Mouse (Mus musculus) left cerebral cortex, adult 2 months (tissue): ENCODE measurements around the gene Clmn. TPM values are rescaled to one million over a fixed set of nuclear protein-coding genes. Genes with fewer than 3 reads are reported as not detected.
A peak's percentile ranks its signal among the peaks of the same experiment; 100 is the strongest.

Experiments used
- DNase-seq, 2 experiments: peaks; one replicate each; pipeline ENCODE4 v3.0.0; 2021 to 2022; ENCODE audit warnings: low spot score in 2 of 2, mixed read lengths in 1 of 2; ENCODE audit errors: extremely low spot score in 1 of 2
- H3K27ac ChIP-seq: fragments of 200-600 bp; 2 replicates; pipeline ENCODE4 v1.8.1; 2022
- H3K4me3 ChIP-seq: fragments of 200-600 bp; 2 replicates; pipeline ENCODE4 v1.8.1; 2022
- CTCF ChIP-seq: fragments of 200-600 bp; IDR thresholded peaks from 2 replicates; pipeline ENCODE4 v1.8.1; 2022; ENCODE audit warnings: antibody characterized with exemption, mild to moderate bottlenecking, moderate library complexity
- intact Hi-C: fragments of 180-260 bp; cut with DNase I; formaldehyde crosslinking; loops from one replicate; pipeline ENCODE4 v1.15.1; 2025
- total RNA-seq, 2 experiments: library from RNA; stranded (reverse); gene quantifications; 2 replicates each; pipeline ENCODE4 v1.2.3; 2021

Clmn gene
- total RNA-seq, 2 experiments from 2014 or later = 43.1 to 51.7 TPM

DNA sequence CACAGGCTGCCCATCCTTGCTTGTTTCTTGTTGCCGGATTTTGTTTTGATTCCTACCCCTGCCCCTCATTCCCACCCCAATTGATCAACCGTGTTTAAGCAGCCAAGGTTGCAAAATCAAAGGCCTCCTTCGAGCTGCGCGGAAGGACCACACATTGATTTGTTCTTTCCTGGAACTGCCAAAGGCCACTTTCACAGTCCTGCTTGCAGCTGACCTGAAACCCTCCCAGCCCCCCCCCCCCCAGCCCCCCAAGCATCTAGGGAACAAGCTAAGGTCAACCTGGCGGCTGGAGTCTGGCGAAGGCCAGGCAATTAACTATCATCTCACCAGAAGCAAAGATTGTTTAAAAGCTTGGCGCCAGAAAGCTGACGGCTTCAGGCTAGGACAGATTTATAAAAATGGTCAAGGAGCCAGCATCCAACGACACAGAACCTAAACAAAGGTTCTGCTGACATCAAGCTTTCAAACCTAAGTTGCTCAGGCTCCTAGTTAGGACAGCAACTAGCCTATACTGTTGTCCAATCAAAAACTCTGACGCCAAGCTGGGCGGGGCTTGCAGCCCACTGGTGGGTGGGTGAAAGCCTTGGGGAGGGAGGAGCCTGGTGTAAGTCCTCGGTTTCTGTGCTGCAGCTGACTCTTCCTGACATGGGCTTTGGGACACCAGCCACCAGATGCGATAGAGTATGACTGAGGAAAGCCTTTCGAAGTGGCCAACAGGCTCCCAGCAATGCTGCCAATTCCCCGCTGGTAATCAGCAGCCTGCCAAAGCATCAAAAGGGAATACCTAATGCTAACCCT is 13.0 kb downstream of the Clmn start:
- H3K27ac ChIP-seq = peak overlapping the region; percentile 36
- DNase-seq = no peak
- no peak overlapping the region for H3K4me3 ChIP-seq
- no peak for TF ChIP-seq CTCF
- intact Hi-C loops = no loop called here

DNA sequence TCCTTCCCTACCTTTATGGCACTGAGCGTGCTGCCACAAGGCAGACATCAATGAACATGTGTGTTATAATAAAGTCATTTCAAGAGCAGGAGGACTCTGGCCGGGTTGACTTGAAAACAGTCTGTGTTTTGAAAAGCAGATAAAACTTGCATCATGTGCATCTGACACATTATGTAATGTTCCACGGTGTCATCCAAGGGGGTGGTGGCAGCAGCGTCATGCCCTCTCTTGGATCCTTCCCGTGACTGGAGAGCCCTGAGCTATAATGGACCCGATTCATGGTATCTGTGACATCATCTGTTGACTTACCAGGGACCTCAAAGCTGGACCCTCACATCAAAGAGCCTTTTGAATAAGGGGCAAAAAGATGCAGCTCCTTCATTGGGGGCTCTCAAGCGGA is 14.8 kb downstream of the Clmn start:
- H3K27ac ChIP-seq = peak overlapping the region; percentile 61; the same call in 1 of the 2 replicates
- DNase-seq = no peak
- intact Hi-C loops = no loop called here
- TF ChIP-seq CTCF = no peak
- H3K4me3 ChIP-seq = no peak overlapping the region

DNA sequence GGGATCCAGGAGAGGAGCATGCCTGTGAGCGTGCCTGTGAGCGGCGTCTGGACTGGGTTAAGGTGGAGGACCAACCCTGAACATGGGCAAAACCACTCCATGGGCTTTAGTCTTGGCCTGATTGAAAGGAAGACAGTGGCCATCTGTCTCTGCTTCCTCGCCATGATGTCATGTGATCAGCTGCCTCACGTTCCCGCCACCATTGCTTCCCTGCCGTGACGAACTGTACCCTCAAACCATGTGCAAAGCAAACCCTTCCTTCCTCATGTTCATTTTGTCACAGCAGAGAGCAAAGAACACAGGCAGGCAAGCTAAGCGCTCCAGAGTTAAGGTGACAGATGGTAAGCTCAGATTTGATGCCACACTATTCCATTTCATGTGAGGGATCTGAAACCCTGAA is 16.2 kb downstream of the Clmn start:
- intact Hi-C loops = no loop called here

DNA sequence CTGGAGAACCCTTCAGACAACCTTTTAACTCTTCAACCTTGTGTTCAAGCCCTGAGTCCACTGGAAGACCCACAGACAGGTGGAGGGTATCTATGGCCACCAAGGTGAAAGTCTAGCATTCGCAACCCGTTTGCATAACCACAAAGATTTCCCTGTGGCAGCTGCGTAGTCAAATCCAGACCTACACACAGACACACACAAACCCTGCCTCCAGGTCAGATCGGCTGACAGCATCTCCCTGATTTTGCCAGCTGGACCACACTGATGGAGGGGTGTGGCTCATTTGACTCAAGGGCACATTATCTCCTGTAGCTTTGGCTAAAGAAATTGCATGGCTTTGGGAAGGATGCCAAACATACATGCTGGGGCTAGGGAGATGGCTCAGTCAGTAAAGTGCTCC is 17.6 kb downstream of the Clmn start:
- intact Hi-C loops = no loop called here
- TF ChIP-seq CTCF = no peak
- DNase-seq = no peak
- H3K4me3 ChIP-seq = no peak overlapping the region
- H3K27ac ChIP-seq = no peak overlapping the region

More for the DNA sequence above, 16.2 kb downstream of the Clmn start:
- peak overlapping the region; percentile 22; the same call in 1 of the 2 replicates for H3K27ac ChIP-seq
- DNase-seq = no peak
- H3K4me3 ChIP-seq = no peak overlapping the region
- TF ChIP-seq CTCF = no peak

DNA sequence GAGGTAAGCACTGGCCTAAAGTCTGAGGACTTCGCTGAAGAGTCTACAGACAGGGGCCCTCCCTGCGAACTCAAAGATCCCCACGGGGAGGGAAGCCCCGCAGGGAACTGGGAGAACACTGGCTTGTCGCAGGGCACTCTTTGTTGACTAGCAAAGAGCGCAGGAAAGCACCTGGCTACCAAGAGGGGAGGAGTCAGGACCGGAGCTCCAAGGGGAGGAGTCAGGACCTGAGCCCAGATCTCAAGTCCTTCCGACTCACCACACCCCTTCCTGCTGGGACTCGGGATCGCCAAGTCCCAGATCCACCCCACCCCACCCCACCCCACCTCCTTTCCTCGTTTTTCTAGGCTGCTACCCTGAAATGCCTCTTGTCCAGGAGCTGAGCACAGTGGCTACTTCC is 19.2 kb downstream of the Clmn start:
- no peak overlapping the region for H3K4me3 ChIP-seq
- no peak for DNase-seq
- TF ChIP-seq CTCF = no peak
- intact Hi-C loops = no loop called here
- peak overlapping the region; percentile 56 for H3K27ac ChIP-seq

DNA sequence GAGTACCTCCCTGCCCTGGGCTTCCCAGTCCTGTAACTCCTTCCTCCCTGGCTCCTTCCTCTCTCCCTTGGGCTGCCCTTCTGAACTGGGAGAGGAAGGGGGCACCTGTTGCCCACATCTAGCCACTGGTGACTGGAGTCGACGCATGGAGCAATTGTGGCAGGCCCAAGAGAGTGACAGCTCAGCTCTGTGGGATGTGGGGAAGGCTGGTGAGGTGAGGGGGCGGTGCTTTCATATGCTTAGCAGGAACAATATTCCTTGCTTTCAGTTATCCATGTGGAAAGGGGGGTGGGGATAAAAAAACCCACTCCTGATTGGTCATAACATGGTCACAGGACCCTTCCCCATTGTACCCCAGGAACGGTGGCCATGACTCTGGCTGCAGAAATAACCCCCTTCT is 19.9 kb downstream of the Clmn start:
- DNase-seq = no peak
- peak overlapping the region; percentile 56; the same call in 1 of the 2 replicates for H3K27ac ChIP-seq
- no peak overlapping the region for H3K4me3 ChIP-seq
- intact Hi-C loops = no loop called here
- TF ChIP-seq CTCF = no peak

DNA sequence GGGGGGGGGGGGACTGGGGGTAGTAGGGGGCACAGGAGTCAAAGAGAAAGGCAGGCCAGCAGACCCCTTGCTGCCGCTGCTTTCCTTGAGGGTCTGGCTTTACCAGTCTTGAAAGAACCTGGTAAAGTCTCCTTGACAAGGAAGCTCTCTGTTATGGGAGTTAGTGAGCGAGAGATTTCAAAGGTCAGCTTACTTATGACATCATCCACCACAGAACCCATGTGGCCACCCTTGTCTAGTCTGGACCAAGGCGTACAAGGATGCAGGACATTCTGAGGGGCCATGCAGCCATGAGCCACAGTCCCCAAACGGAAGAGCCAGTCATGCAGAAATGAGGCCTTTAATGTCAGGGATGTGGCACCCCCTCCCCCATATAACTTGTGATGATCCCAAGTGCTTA is 20.6 kb downstream of the Clmn start:
- intact Hi-C loops = no loop called here
- peak overlapping the region; percentile 28; the same call in 1 of the 2 replicates for H3K27ac ChIP-seq
- H3K4me3 ChIP-seq = no peak overlapping the region
- DNase-seq = no peak
- TF ChIP-seq CTCF = no peak

DNA sequence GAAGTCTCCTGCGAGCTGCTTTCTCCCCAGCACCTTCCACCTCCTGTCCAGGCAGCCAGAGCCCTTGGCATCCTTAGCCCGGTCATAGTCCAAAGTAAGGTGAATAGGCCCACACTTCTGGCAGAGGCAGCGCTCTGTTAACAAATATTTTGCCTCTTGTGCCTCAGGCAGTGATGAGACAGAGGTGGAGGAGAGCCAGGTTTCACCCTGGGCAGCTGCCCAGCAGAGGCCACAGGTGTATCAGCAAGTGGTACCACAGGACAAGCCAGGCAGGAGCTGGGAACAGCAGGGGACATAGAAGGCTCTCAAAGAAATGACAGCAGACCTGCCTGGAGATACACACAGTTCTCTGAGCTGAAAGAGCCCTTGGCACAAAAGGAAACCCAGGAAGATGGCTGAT is 23.6 kb downstream of the Clmn start:
- Histone ChIP-seq H3K27ac (peak overlapping the region; percentile 32; the same call in 1 of the 2 replicates), H3K4me3 (no peak overlapping the region)
- intact Hi-C loops = no loop called here
- no peak for DNase-seq
- TF ChIP-seq CTCF = no peak

DNA sequence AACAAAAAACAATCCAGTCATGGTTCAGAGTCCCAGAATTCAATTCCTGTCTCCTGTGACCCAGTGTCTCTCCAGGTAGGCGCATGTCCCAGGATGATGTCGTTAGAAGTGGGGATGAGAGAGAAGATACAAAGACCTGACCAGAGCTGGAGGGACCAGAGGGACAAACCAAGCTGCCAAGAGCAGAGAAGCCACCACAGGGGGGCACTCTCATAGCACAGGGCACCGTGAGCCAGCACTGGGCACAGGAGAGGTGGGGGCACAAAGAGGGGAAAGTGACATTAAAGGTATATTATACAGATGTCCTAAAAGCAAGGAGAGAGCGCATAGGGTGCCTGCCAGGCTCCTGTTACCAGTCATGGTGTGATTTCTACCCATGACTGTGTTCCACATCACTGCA is 25.9 kb downstream of the Clmn start:
- Histone ChIP-seq H3K4me3 (no peak overlapping the region), H3K27ac (peak overlapping the region; percentile 60)
- TF ChIP-seq CTCF = peak; percentile 59
- peak; percentile 55 to 68 for DNase-seq
- intact Hi-C loops = loop anchor here (2.0 to 10.0 kb wide), 2 partner anchors 100 to 186 kb away; no protein-coding TSS in a partner anchor

DNA sequence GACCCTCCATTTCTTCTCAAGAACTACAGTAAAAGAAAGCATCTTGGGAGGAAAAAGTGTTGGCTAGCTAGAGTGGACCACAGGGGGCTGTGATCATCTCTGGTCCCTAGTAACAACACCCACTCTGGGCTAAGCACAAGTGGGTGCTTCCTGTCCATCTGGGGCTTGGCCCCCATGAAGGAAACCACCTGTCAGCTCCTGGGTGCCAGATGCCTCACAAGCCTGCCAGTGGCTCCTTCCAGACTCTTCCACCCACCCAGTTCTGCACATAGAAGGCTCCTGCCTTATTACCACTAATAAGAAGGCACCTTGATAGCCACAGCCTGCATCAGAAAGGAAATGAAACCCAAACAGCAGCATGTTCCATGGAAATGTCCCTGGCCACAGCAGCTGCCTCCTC is 26.4 kb downstream of the Clmn start:
- Histone ChIP-seq H3K4me3 (no peak overlapping the region), H3K27ac (peak overlapping the region; percentile 60)
- intact Hi-C loops = loop anchor here (2.0 to 10.0 kb wide), 2 partner anchors 100 to 186 kb away; no protein-coding TSS in a partner anchor
- TF ChIP-seq CTCF = no peak
- no peak for DNase-seq

DNA sequence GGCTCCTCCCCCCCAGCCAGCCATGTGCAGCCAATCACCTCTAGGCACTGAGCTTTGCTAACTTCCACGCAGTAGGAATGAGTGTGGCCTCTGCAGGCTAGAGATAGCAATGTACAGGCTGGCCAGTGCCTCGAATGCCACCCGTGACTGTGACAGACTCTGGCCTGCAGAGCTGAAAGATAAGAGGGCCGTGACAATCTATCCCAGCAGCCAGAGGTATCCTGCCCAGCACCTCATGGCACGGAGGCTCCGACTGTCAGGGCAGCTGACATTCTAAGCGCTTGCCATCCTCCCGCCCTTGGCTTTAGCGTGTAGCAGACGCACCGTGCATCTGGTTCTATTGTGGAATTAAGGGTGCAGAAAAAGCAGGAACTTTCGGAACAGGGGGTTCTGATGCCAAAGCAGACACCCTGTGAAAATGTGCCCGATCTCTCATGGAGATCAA is 26.9 kb downstream of the Clmn start:
- no peak for DNase-seq
- no peak for TF ChIP-seq CTCF
- intact Hi-C loops = loop anchor here (2.0 to 10.0 kb wide), 2 partner anchors 101 to 187 kb away; no protein-coding TSS in a partner anchor
- no peak overlapping the region for H3K4me3 ChIP-seq
- H3K27ac ChIP-seq = peak overlapping the region; percentile 60

DNA sequence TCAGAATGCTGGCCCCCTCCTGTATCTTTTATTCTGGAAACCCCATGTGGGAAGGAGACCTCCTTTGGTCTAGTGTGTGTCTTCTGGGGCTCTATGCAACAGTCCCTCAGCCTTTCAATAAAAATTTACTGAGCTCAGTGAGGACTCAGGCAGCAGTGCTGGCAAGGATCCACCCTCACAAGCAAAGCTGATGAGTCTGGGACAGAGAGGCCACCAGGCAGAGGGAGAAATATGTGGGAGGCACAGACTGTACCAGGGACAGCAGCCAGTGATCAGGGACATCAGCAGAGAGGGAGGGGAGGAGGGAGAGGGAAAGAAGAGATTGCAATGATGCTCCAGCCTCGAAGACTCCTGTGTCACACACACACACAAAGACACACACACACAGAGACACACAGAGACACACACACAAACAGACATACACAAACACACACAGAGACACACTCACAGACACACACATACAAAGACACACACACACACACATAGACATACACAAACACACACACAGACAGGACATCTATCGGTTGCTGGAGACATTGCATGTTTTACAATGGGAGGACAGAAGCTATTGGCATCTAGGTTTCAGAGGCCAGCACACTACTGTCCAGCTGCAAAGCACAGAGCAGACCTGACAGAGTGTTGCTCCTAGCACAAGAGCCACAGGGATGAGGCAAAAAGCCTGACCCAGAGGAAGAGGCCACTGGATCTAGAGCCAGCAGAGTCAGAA is 27.6 kb downstream of the Clmn start:
- DNase-seq = peak; percentile 62 to 66
- H3K27ac ChIP-seq = peak overlapping the region; percentile 74

More for the DNA sequence above, 27.6 kb downstream of the Clmn start:
- H3K4me3 ChIP-seq = no peak overlapping the region
- intact Hi-C loops = loop anchor here (10.0 kb wide), 1 partner anchor 188 kb away; no protein-coding TSS in a partner anchor
- peak; percentile 43 for TF ChIP-seq CTCF
